Comparison of ENCODE assay signal across 8 mouse cellular contexts in genomic region chr4:136173210-136173715, GRCm38 (mm10). TPM values are rescaled to one million over a fixed set of nuclear protein-coding genes. Genes with fewer than 3 reads are reported as not detected.
DNase-seq lines count a peak whose midpoint lies in the region; ATAC-seq and TF ChIP-seq lines count a peak whose summit lies in the region.

No protein-coding gene starts in this region.

- H3K4me1 ChIP-seq in liver, adult 2 months (ENCODE audit: control insufficient read depth, insufficient read depth, low read length): peaks cover 24% of the 10 kb centered on the region
- H3K4me1 ChIP-seq in intestine, embryonic 14.5 days (replicated peaks; ENCODE audit: control insufficient read depth, insufficient read depth, low read length): peaks cover 38% of the 10 kb centered on the region
- H3K4me1 ChIP-seq in neural tube, embryonic 13.5 days (replicated peaks): peaks cover 44% of the 10 kb centered on the region

- peak overlapping the region; percentile 100 for H3K4me2 ChIP-seq in intestine, embryonic 14.5 days (ENCODE audit: low read length)
- peak overlapping the region; percentile 100 for H3K4me2 ChIP-seq in neural tube, embryonic 13.5 days

- H3K27ac ChIP-seq in liver, adult 2 months (replicated peaks; ENCODE audit: insufficient read depth, low read depth, low read length): no peak overlapping the region
- 0 out of 2 replicates have a peak overlapping the region, but pooled peaks have one; percentile 33 for H3K27ac ChIP-seq in intestine, embryonic 14.5 days (ENCODE audit: low read depth)
- no peak overlapping the region for H3K27ac ChIP-seq in neural tube, embryonic 13.5 days (replicated peaks)

- peak; percentile 66 for DNase-seq in liver, adult 2 months (ENCODE audit: extremely low read depth, low read depth, low spot score)
- DNase-seq in liver: no peak
- peak; percentile 57 for DNase-seq in embryo, embryonic 10.5 days (ENCODE audit: low spot score)
- DNase-seq in intestine, embryonic 14.5 days (ENCODE audit: low spot score): no peak
- no peak for DNase-seq in cerebellum, adult 9-11 months
- DNase-seq in urinary bladder, postnatal 14 days (ENCODE audit: low spot score): no peak

- no peaks in the 10 kb centered on the region for H3K79me2 ChIP-seq in liver, adult 2 months (ENCODE audit: control insufficient read depth, insufficient read depth, low read length)

- H3K9ac ChIP-seq in liver, adult 2 months (ENCODE audit: low read depth, low read length): peak overlapping the region; percentile 70
- H3K9ac ChIP-seq in intestine, embryonic 14.5 days (ENCODE audit: low read length): peak overlapping the region; percentile 63
- H3K9ac ChIP-seq in neural tube, embryonic 13.5 days: peak overlapping the region; percentile 69

- no peak for ATAC-seq in intestine, embryonic 14.5 days (replicated peaks; ENCODE audit: low FRiP score, low TSS enrichment, low read depth)
- no peak for ATAC-seq in neural tube, embryonic 13.5 days (ENCODE audit: low read depth)
- ATAC-seq in cerebellum, adult (ENCODE audit: insufficient number of reproducible peaks, low FRiP score, low TSS enrichment): no peak

- H3K36me3 ChIP-seq in liver, adult 2 months (ENCODE audit: control insufficient read depth, insufficient read depth, low read length): no peaks in the 10 kb centered on the region
- no peaks in the 10 kb centered on the region for H3K36me3 ChIP-seq in intestine, embryonic 14.5 days (ENCODE audit: control insufficient read depth, insufficient read depth, low read length)
- H3K36me3 ChIP-seq in neural tube, embryonic 13.5 days: no peaks in the 10 kb centered on the region

- peak overlapping the region; percentile 65 for H3K4me3 ChIP-seq in liver, adult 2 months (ENCODE audit: insufficient read depth, low read depth, low read length)
- peak overlapping the region; percentile 74 for H3K4me3 ChIP-seq in intestine, embryonic 14.5 days (ENCODE audit: low read depth, low read length)
- H3K4me3 ChIP-seq in neural tube, embryonic 13.5 days: peak overlapping the region; percentile 67

- no peak for TF ChIP-seq POLR2A in liver, adult 2 months (IDR thresholded peaks at IDR 0.05; ENCODE audit: extremely low read depth, insufficient read depth, low read length)

- no peaks in the 10 kb centered on the region for H3K9me3 ChIP-seq in intestine, embryonic 14.5 days (ENCODE audit: control insufficient read depth, low read length)
- no peaks in the 10 kb centered on the region for H3K9me3 ChIP-seq in neural tube, embryonic 13.5 days

- H3K27me3 ChIP-seq in liver, adult 2 months (ENCODE audit: control insufficient read depth, insufficient read depth, low read length): no peaks in the 10 kb centered on the region
- H3K27me3 ChIP-seq in intestine, embryonic 14.5 days (replicated peaks; ENCODE audit: control insufficient read depth, insufficient read depth, low read length): no peaks in the 10 kb centered on the region
- peaks cover 3% of the 10 kb centered on the region; the same call in 1 of the 2 replicates for H3K27me3 ChIP-seq in neural tube, embryonic 13.5 days

- TF ChIP-seq CTCF in liver, adult 2 months (IDR thresholded peaks at IDR 0.05; ENCODE audit: low read depth, low read length): no peak

- WGBS in liver, adult 2 months: 3% methylated on average over 14 of the region's 14 CpGs
- 9% methylated on average over 14 of the region's 14 CpGs for WGBS in intestine, embryonic 14.5 days
- WGBS in neural tube, embryonic 13.5 days: 4% methylated on average over 14 of the region's 14 CpGs

RNA-seq across cellular contexts. Expression of gene E2f2, which starts 1.1 kb away (rescaled TPM):
- 0.40 and 0.46 TPM in 2 replicates for total RNA-seq in liver, adult 2 months (2014; rRNA removed)
- 0.75 and 0.76 TPM in 2 replicates for polyA plus RNA-seq in liver, adult 2 months (2012; rRNA removed)
- 4.1 and 5.0 TPM in 2 replicates for polyA plus RNA-seq in intestine, embryonic 14.5 days (2014; fragmentation: Nextera tagmentation; extraction: Ambion mirVana)
- polyA plus RNA-seq in neural tube, embryonic 13.5 days (2015; fragmentation: Nextera tagmentation; extraction: Ambion mirVana): 2.5 and 3.3 TPM in 2 replicates

RNA-seq across cellular contexts. Expression of gene Id3, which starts 30.0 kb away (rescaled TPM):
- 33.2 and 47.4 TPM in 2 replicates for total RNA-seq in liver, adult 2 months (2014; rRNA removed)
- polyA plus RNA-seq in liver, adult 2 months (2012; rRNA removed): 181 and 274 TPM in 2 replicates
- polyA plus RNA-seq in intestine, embryonic 14.5 days (2014; fragmentation: Nextera tagmentation; extraction: Ambion mirVana): 325 and 351 TPM in 2 replicates
- polyA plus RNA-seq in neural tube, embryonic 13.5 days (2015; fragmentation: Nextera tagmentation; extraction: Ambion mirVana): 235 and 273 TPM in 2 replicates

RNA-seq across cellular contexts. Expression of gene Asap3, which starts 32.9 kb away (rescaled TPM):
- total RNA-seq in liver, adult 2 months (2014; rRNA removed): 3.3 and 5.6 TPM in 2 replicates
- 5.2 and 5.8 TPM in 2 replicates for polyA plus RNA-seq in liver, adult 2 months (2012; rRNA removed)
- 4.6 and 4.9 TPM in 2 replicates for polyA plus RNA-seq in intestine, embryonic 14.5 days (2014; fragmentation: Nextera tagmentation; extraction: Ambion mirVana)
- 8.6 and 8.8 TPM in 2 replicates for polyA plus RNA-seq in neural tube, embryonic 13.5 days (2015; fragmentation: Nextera tagmentation; extraction: Ambion mirVana)

Comparison
In these comparisons a context has a peak if more than half of its experiments do, and no peak if none do; other contexts are left out.
1. DNase-seq: peak in liver, adult 2 months (single experiment) and embryo, embryonic 10.5 days (single experiment); none in liver (single experiment), intestine, embryonic 14.5 days (single experiment), cerebellum, adult 9-11 months (single experiment) and urinary bladder, postnatal 14 days (single experiment).
2. Peak in every context shown above with its lines, with median percentiles within 50 percentile points of each other: H3K4me3 ChIP-seq and H3K9ac ChIP-seq.